Mouse (Mus musculus) thymus, adult 2 months (tissue): ENCODE measurements at regions not wholly inside any gene's neighbourhood (a gene's known extent, or its start where the extent isn't known, plus 50 kb on each side); places are given as distances from the start of the nearest gene placed in this dataset.
"Not testable (repeated sequence)": the region's sequence is repeated elsewhere in the genome, so short reads cannot be mapped to it uniquely, and the experiment has no call there.

Experiments
- DNase-seq: peaks from one replicate; pipeline ENCODE4 v3.0.0; 2021
- H3K27ac ChIP-seq: fragments of 200-500 bp; 2 replicates; pipeline ENCODE4 v1.5.1; 2012; ENCODE audit warnings: low read length, control low read depth; ENCODE audit not compliant: control insufficient read depth, insufficient read depth
- H3K27me3 ChIP-seq: fragments of 200-500 bp; 2 replicates; pipeline ENCODE4 v1.6.1; 2012; ENCODE audit warnings: mild to moderate bottlenecking, low read length, moderate library complexity, mixed read lengths; ENCODE audit not compliant: control insufficient read depth, insufficient read depth
- H3K36me3 ChIP-seq: fragments of 200-500 bp; 2 replicates; pipeline ENCODE4 v1.6.1; 2012; ENCODE audit warnings: mild to moderate bottlenecking, low read length, moderate library complexity; ENCODE audit not compliant: control insufficient read depth, insufficient read depth
- H3K4me1 ChIP-seq: fragments of 200-500 bp; replicated peaks from 2 replicates; pipeline ENCODE4 v1.6.1; 2012; ENCODE audit warnings: low read length; ENCODE audit not compliant: control insufficient read depth, insufficient read depth
- H3K4me3 ChIP-seq: fragments of 200-500 bp; 2 replicates; pipeline ENCODE4 v1.5.1; 2012; ENCODE audit warnings: mild to moderate bottlenecking, low read length, control low read depth, moderate library complexity; ENCODE audit not compliant: control insufficient read depth, insufficient read depth
- CTCF ChIP-seq: fragments of 200-500 bp; IDR thresholded peaks from 2 replicates; pipeline ENCODE4 v1.5.1; 2012; ENCODE audit warnings: mild to moderate bottlenecking, control low read depth, low read length, moderate library complexity, borderline replicate concordance; ENCODE audit not compliant: control insufficient read depth, poor library complexity, insufficient read depth; ENCODE audit errors: extremely low read depth
- POLR2A ChIP-seq: fragments of 200-500 bp; IDR thresholded peaks from 2 replicates; pipeline ENCODE4 v1.6.1; 2012; ENCODE audit warnings: mild to moderate bottlenecking, low read length, control low read depth, moderate library complexity; ENCODE audit not compliant: control insufficient read depth, poor library complexity, insufficient read depth; ENCODE audit errors: extremely low read depth
- WGBS: fragments of 180-500 bp; shearing (Covaris S2); methylation state at CpG from one replicate; pipeline ENCODE4 v1.1.7; 2018; 5-methylcytosine and 5-hydroxymethylcytosine counted together

DNA sequence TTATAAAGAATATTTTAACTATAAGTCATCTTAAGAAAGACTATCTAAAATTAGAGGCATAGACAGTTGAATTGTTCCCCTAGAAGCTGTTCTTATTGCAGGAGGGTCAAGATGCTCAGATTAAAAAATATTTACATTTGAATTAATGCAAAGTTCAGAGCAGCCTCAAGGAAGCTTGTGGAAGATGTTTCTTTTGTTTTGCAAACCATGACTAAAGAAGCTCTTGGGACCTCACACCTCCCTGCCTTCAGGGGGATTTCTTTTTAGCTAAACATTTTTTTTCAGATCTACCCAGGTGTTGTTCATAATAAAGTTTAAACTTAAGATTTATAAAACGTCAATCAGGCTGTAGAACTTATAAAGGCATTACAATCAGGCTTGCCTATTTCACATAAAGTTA lies 185.7 kb downstream of the Rab10 start:
- Histone ChIP-seq H3K27ac (no peak overlapping the region), H3K4me3 (no peak overlapping the region), H3K27me3 (no peaks in the 10 kb centered on the region), H3K36me3 (no peaks in the 10 kb centered on the region), H3K4me1 (no peaks in the 10 kb centered on the region)
- TF ChIP-seq CTCF (no peak), POLR2A (no peak)
- DNase-seq: no peak
- WGBS: 82% methylated on average over 1 of the region's 1 CpGs

DNA sequence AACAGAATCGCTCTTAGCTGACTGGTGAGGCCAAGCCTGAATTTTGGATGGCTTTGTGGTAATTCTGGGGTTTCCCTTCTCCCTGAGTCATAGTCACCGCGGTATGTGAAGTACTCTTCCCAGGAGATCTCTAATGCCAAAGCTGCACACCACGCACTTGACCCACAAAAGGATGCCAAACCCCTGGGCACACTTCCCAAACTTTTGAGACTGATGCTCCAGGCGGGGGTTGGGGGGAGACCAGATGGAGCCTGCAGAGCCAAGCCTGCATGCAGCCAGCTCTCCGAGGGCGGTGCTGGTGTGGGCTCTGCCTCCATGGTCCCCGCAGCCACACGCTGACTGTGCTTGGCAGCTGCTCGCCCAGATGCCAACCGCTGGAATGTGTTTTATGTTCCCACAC lies 199.2 kb downstream of the Rab10 start:
- H3K4me3 ChIP-seq, H3K27ac ChIP-seq, H3K27me3 ChIP-seq, H3K36me3 ChIP-seq, DNase-seq, H3K4me1 ChIP-seq: not testable (repeated sequence)
- 78% methylated on average over 11 of the region's 11 CpGs for WGBS

DNA sequence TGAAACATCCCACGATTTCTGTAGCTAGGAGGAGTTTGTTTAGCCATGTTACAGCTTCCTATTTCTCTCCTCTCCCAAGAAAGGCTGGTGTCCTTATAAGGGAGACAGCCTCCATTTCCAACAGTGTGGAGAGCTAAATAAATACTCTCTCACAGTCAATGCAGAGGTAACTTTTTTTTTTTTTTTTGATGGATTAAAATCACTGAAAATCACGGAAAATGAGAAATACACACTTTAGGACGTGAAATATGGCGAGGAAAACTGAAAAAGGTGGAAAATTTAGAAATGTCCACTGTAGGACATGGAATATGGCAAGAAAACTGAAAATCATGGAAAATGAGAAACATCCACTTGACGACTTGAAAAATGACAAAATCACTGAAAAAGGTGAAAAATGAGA lies 200.1 kb downstream of the Rab10 start:
- DNase-seq: peak; percentile 34
- not testable (repeated sequence) for H3K4me1 ChIP-seq, H3K27ac ChIP-seq, H3K36me3 ChIP-seq, H3K27me3 ChIP-seq, H3K4me3 ChIP-seq
- WGBS: 86% methylated on average over 5 of the region's 5 CpGs

DNA sequence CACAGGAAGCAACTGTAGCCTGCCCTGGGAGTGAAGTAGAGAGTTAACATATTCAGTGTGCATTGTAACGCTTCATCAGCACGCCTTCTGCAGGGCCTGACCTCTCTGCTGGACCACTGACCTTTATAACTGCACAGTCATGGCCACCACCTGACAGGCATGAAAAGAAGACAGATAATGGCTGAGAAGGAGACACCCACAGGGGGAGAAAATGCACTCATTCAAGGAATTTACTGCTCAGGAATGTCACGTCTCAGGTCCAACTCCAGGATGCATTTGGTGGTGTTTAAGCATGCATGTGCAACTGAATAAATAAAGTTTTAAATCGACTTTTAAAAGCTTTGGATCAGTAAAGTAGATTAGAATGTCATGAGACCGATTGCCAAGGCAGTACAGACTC lies 207.8 kb downstream of the Rab10 start:
- H3K4me1 ChIP-seq, H3K27ac ChIP-seq, H3K4me3 ChIP-seq, H3K36me3 ChIP-seq, DNase-seq, H3K27me3 ChIP-seq: not testable (repeated sequence)
- WGBS: 77% methylated on average over 5 of the region's 5 CpGs

DNA sequence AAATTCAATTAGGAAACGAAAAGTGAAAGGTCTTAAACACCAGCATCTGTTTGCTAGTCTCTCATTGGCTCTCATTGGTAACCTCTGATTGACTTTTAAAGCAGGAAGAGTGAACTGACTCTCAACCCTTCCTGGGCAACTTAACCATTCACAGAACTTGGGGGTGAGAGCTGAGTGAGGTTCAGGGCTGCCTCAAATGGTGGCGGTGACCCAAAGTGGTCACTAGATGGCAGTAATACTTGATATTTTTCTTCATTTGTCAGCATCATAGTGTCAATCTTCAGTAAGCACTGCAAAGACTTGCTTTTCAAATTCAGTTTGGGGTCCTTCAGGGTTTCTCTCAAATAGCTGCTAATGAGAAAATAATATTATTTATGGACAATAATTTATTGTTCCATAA lies 211.6 kb downstream of the Rab10 start:
- DNase-seq: peak; percentile 42
- 9% methylated on average over 2 of the region's 2 CpGs for WGBS

DNA sequence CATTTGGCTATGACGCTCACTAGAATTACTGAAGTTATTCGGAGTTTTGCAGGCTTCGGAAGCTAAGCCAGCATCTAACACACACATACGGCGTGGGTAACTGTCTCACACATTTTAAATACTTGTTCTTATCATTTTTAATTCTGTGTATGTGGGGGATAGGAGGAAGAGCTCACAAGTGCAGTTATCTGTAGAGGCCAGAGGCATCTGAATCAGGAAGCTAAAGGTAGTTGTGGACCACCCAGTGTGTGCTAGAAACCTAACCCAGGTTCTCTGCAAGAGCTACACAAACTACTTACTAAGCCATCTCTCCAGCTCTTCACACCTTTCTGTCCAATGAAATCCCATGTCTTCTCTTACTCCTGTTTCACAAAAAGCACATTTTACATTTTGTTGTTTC lies 215.3 kb downstream of the Rab10 start:
- no peaks in the 10 kb centered on the region for H3K36me3 ChIP-seq
- DNase-seq: no peak
- no peak overlapping the region for H3K4me3 ChIP-seq
- 95% methylated on average over 5 of the region's 5 CpGs for WGBS
- H3K4me1 ChIP-seq: no peaks in the 10 kb centered on the region
- no peaks in the 10 kb centered on the region for H3K27me3 ChIP-seq
- no peak overlapping the region for H3K27ac ChIP-seq
- no peak for TF ChIP-seq POLR2A
- TF ChIP-seq CTCF: no peak

More for the DNA sequence above, 211.6 kb downstream of the Rab10 start:
- H3K27ac ChIP-seq, H3K27me3 ChIP-seq, H3K4me1 ChIP-seq, H3K36me3 ChIP-seq, H3K4me3 ChIP-seq: not testable (repeated sequence)

DNA sequence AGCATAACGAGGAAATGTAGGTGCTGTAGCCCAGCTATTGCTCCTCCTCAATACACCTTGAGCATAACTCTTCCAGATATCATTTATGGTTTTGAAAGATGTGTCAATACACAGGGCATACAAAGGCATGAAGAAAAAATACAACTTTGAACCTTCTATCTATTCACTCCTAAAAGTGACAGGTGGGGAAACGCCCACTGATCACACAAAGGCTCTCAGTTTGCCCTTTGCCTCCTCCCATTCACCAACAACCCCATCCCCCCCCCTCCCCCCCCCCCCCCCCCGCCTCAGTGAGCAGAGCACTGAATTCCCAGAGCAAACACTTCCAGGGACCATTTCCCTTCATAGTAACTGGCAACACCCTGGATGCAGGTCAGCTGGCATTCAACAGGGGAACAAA lies 216.8 kb downstream of the Rab10 start:
- DNase-seq, H3K27ac ChIP-seq, H3K27me3 ChIP-seq, H3K4me3 ChIP-seq, H3K36me3 ChIP-seq, H3K4me1 ChIP-seq: not testable (repeated sequence)
- WGBS: 68% methylated on average over 2 of the region's 3 CpGs

DNA sequence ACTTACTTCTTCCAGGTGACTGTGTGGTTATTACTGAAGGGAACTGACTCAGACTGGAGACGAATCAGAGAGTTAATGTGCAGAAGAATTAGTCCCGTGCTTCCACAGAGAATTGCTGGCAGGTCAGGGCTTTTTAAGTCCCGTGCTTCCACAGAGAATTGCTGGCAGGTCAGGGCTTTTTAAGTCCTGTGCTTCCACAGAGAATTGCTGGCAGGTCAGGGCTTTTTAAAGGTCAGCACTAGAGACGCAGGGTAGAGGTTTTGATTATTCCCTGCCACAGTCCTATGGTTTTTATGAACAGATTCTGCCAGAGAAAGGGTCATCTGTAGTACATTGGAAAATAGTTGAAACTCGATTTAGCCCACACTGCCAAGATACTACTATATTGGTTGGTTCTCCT lies 260.2 kb downstream of the Rab10 start:
- not testable (repeated sequence) for H3K27ac ChIP-seq, H3K36me3 ChIP-seq, H3K4me3 ChIP-seq, H3K27me3 ChIP-seq, H3K4me1 ChIP-seq, DNase-seq
- 89% methylated on average over 5 of the region's 5 CpGs for WGBS

DNA sequence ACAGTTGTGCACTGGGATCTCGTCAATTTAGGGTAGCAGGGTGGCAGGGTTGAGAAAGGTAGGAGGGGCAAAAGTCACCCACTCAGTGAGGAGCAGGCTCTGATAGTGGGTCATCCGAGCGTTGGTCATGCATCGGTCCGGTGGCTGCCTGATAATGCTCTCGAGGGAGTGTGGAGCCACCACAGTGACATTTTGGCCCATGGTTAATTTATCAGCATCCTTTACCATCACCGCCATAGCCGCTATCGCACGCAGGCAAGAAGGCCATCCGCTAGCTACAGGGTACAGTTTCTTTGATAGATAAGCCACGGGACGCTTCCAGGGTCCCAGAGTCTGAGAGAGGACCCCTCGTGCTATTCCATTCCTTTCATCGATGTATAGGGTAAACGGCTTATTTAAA lies 291.3 kb downstream of the Rab10 start:
- not testable (repeated sequence) for H3K4me1 ChIP-seq, H3K36me3 ChIP-seq, H3K27ac ChIP-seq, DNase-seq, H3K4me3 ChIP-seq, H3K27me3 ChIP-seq
- 92% methylated on average over 16 of the region's 16 CpGs for WGBS

DNA sequence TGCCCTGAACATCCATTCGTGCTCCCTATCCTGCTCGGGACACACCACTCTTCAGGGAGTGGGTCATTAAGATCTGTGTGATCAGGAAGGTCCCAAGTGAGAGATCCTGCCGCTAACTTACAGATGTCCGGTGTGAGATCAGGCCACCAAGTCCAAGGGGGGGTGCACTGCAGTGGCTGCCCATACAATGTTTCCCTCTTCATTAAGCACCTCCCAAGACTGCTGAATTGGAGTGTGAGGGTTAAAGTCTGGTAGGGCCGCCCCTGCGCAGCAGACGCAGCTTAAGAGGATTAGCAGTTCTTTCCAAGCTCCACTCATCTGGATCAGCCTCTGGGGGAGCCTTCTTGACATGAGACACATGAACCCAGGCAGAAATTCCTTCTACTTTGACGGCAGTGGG lies 293.0 kb downstream of the Rab10 start:
- DNase-seq, H3K4me1 ChIP-seq, H3K36me3 ChIP-seq, H3K4me3 ChIP-seq, H3K27me3 ChIP-seq, H3K27ac ChIP-seq: not testable (repeated sequence)
- WGBS: 95% methylated on average over 8 of the region's 8 CpGs
